Mouse (Mus musculus) liver, adult 2 months (tissue): ENCODE data around the gene Itpkb.

Experiments
- CTCF ChIP-seq: fragments of 200-500 bp; IDR thresholded peaks from 2 replicates; pipeline ENCODE4 v1.5.1; 2011; ENCODE audit warnings: low read depth, low read length, control low read depth
- POLR2A ChIP-seq: fragments of 200-500 bp; IDR thresholded peaks from 2 replicates; pipeline ENCODE4 v1.6.1; 2011; ENCODE audit warnings: low read length, control low read depth; ENCODE audit not compliant: insufficient read depth; ENCODE audit errors: extremely low read depth

GRCm38 (mm10) chr1:180303600-180303999, 26.7 kb upstream of the Itpkb start:
- TF ChIP-seq CTCF (no peak), POLR2A (no peak)
